Mouse (Mus musculus) cortical plate, adult 2 months (tissue): ENCODE results near the gene Rps11. TPM values are rescaled to one million over a fixed set of nuclear protein-coding genes. Genes with fewer than 3 reads are reported as not detected.
A peak's percentile ranks its signal among the peaks of the same experiment; 100 is the strongest.

ENCODE experiments used
- H3K27ac ChIP-seq: fragments of 200-500 bp; 2 replicates; pipeline ENCODE4 v1.5.1; 2012; ENCODE audit warnings: low read length, control low read depth, inconsistent platforms; ENCODE audit not compliant: insufficient read depth
- H3K4me1 ChIP-seq: fragments of 200-500 bp; 2 replicates; pipeline ENCODE4 v1.6.1; 2011; ENCODE audit warnings: low read length; ENCODE audit not compliant: control insufficient read depth, insufficient read depth
- H3K4me3 ChIP-seq: fragments of 200-500 bp; 2 replicates; pipeline ENCODE4 v1.5.1; 2011; ENCODE audit warnings: mild to moderate bottlenecking, low read length, control low read depth; ENCODE audit not compliant: insufficient read depth
- CTCF ChIP-seq: fragments of 200-500 bp; IDR thresholded peaks from 2 replicates; pipeline ENCODE4 v1.5.1; 2011; ENCODE audit warnings: mild to moderate bottlenecking, control low read depth, low read length; ENCODE audit not compliant: insufficient read depth; ENCODE audit errors: extremely low read depth
- POLR2A ChIP-seq: fragments of 200-500 bp; IDR thresholded peaks from 2 replicates; pipeline ENCODE4 v1.6.1; 2011; ENCODE audit warnings: mild to moderate bottlenecking, low read length, control low read depth; ENCODE audit not compliant: insufficient read depth; ENCODE audit errors: extremely low read depth
- polyA plus RNA-seq: library from polyadenylated mRNA; depleted of rRNA; stranded (reverse); fragments of >200 nt; gene quantifications from 2 replicates; pipeline ENCODE4 v1.2.3, GENCODE M21; 2012

Rps11 gene
- polyA plus RNA-seq, 1 experiment: 361 TPM

DNA sequence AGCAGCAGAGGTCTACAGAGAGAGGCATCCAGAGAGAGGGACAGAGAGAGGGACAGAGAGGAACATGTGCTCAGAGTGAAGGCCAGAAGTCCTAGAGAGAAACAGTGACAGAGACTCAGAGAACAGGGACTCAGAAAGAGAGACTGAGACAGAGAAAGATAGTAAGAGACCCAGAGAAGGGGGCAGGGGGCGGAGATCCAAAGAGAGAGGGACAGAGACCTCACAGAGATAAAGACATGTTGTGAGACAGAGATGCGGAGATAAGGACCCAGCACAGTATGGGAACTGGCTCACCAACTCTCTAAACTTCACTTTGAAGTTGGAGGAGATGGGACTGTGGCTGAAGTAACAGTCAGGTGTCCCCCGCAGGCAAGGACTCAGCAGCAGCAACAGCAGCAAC lies 11.1 kb upstream of the Rps11 start:
- H3K4me1 ChIP-seq: no peaks in the 10 kb centered on the region
- H3K27ac ChIP-seq: no peak overlapping the region
- no peak for TF ChIP-seq POLR2A
- no peak for TF ChIP-seq CTCF
- H3K4me3 ChIP-seq: no peak overlapping the region

DNA sequence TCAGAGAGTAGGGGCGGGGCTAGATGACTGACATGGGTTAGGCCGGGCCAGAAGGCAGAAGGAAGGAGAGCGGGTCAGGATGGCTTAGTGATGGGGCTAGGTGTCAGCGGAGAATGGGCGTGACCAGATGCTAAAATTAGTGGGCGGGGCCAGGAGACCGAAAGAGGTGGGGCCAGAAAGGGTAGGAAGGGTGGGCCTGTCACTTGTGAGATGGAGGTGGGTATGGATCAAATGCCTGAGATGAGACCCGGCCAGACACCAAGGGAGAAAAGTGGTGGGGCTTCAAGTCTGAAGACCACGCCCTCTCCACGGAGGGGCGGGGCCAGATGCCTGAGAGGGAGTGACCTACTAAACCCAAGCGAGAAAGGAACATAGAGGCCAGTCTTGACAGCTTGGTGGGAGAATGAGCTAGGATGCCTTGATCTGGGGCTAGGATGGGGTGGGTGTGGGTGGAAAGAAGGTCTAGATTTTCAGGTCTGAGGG lies 10.3 kb upstream of the Rps11 start:
- TF ChIP-seq POLR2A (no peak), CTCF (no peak)
- no peak overlapping the region for H3K27ac ChIP-seq
- no peaks in the 10 kb centered on the region for H3K4me1 ChIP-seq
- no peak overlapping the region for H3K4me3 ChIP-seq

GRCm38 (mm10) chr7:45133446-45134159 lies 9.4 kb upstream of the Rps11 start:
- TF ChIP-seq POLR2A: no peak
- no peak for TF ChIP-seq CTCF
- Histone ChIP-seq H3K4me1 (no peaks in the 10 kb centered on the region), H3K4me3 (no peak overlapping the region), H3K27ac (no peak overlapping the region)

DNA sequence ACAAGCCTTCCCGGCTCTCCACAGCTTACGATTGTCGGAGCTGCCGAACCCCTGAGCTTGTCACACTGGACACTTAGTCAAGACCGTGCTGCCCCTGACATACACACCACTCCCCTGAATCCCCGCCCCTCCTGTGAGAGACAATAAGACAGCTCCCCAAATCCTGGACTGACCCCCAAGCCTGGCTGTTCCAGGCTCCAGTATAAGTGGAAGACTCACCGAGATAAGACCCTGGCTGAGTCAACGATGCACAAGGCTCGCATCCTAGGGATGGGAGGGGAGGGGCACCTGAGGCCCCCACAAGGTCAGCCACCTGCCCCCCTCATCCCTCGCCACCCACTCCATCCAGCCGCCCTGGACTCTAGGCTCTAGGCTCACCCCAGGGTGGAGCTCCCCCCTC lies 7.6 kb upstream of the Rps11 start:
- TF ChIP-seq POLR2A (no peak), CTCF (no peak)
- no peak overlapping the region for H3K27ac ChIP-seq

DNA sequence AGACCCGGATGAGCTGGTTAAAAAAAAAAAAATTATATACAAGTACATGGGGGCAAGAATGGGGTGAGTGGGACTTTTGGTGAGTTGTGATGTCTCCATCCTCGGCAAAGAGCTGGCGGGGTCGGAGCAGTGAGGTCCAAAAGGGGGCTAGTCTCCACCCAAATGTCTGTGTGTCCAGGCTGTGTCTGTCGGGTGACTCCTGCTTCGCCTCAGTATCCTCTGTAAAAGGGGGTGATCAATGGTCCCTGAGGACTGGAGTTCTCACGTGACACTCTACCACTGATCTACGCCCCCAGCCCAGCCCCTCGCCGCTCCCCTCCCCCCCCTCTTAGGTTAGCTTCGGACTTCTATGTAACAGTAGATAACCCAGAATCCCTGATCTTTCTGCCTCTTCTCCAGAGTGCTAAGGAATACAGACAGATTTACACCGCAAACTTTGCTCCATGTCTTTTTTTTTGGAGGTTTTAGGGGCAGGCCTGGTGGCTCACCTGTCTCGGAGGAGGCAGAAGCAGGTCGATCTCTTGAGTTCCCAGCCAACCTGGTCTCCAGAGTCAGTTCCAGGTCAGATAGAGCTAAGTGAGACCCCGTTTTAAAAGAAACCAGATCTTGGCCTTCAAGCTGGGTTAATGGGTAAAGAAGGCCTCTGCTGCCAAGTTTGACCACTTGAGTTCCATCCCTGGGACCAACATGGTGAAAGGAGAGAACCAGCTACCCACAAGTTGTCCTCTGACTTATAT lies 5.7 kb upstream of the Rps11 start:
- Histone ChIP-seq H3K27ac (no peak overlapping the region), H3K4me1 (no peaks in the 10 kb centered on the region), H3K4me3 (peak overlapping the region; percentile 78; the same call in 1 of the 2 replicates)
- TF ChIP-seq CTCF (no peak), POLR2A (no peak)

More for the DNA sequence above, 7.6 kb upstream of the Rps11 start:
- Histone ChIP-seq H3K4me3 (no peak overlapping the region), H3K4me1 (no peaks in the 10 kb centered on the region)

DNA sequence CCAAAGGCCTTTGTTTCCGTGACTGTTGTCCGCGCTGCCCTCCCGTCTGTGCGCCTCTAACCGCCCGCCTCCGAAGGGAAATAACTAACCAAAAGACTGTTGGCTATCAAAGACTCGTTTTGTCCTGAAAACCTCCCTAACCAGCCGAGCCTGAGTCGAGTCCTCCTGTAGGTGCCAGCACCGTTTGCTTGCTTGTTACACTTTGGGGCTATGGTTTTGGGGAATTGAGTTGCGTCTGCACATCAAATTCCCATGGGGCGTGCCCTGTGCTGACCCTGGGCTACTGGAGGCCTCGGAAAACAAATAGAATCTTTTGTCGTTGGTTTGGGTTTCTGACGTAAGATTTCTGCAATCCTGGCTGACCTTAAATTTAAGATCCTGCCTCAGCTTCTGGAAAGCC lies 5.1 kb upstream of the Rps11 start:
- Histone ChIP-seq H3K4me1 (no peaks in the 10 kb centered on the region), H3K27ac (peak overlapping the region; percentile 68), H3K4me3 (peak overlapping the region; percentile 78)
- TF ChIP-seq POLR2A: no peak
- no peak for TF ChIP-seq CTCF

DNA sequence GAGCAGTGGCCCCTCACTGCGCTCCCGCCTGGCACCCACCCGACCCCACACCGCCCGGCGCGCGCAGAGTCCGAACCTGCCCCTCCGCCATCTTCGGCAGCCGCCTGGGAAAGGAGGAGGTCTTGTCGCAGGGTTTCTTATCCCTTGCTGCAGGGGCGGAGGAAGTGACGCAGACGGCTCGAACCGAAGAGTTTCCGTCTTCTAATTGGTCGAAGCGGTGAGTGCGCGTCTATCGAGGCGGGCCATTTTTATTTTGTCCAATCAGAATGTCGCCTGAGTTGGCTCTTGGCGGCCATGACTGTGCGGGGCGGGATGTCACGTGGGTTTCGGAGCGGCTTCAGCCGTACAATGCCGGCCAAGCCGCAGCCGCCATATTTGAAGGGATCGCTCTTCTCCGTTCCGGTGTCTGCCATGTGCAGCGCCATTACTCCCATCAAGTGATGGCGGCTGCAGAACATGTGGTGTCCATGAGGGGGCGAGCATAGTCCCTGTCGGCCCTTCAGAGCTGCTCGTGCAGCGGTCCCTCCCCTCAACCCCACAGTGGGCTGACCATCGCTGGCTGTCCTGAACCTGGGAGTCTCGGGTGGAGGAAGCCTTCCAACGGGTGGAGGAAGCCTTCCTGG lies 4.5 kb upstream of the Rps11 start, which contains the start of gene Rpl13a:
Gene Rpl13a, minus strand, starts transcription at position 138 of the 623 bp plus-strand sequence.
- no peaks in the 10 kb centered on the region for H3K4me1 ChIP-seq
- TF ChIP-seq POLR2A: peak; percentile 96
- TF ChIP-seq CTCF: peak; percentile 57
- H3K4me3 ChIP-seq: peak within 1 kb of the TSS; percentile 78
- H3K27ac ChIP-seq: peak within 1 kb of the TSS; percentile 75

DNA sequence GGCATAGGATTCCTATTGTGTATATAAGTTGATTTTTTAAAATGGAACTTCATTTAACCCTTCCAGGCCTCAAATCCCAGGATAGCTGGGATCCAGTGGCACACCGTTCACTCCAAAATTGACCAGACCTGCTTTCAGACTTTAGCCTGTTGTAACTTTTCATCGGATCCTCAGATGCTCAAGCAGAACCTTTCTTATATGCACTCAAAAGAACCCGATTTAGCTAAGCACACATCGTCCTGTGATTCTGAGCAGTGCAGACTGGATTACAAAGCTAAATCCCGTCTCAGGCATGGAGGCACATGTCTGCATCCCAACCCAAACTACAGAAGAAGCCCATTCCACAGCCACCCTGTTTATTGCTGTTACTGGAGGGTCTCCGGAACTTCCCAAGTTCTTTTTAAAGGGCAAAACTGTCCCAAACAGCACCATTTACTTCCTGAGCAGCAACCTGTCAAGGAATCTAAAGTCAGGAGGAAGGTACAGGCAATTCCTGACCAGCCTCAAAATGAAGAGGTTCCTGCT lies 3.5 kb upstream of the Rps11 start:
- peak overlapping the region; percentile 78 for H3K4me3 ChIP-seq
- H3K27ac ChIP-seq: no peak overlapping the region
- 0 out of 2 replicates have a peak, but pooled peaks cover 2% of the 10 kb centered on the region for H3K4me1 ChIP-seq
- TF ChIP-seq POLR2A (no peak), CTCF (no peak)

- H3K4me3 ChIP-seq: peak overlapping the region; percentile 78; the same call in 1 of the 2 replicates
- no peak overlapping the region for H3K27ac ChIP-seq
- 0 out of 2 replicates have a peak, but pooled peaks cover 2% of the 10 kb centered on the region for H3K4me1 ChIP-seq
- TF ChIP-seq POLR2A (no peak), CTCF (no peak)
Measured at GRCm38 (mm10) chr7:45126844-45127699, 2.8 kb upstream of the Rps11 start.
